Mouse (Mus musculus) lung, postnatal 0 days (tissue): Measurements from ENCODE around the gene Crhbp.

Source experiments
- CTCF ChIP-seq: IDR thresholded peaks from 2 replicates; pipeline ENCODE4 v1.5.1; 2016; ENCODE audit warnings: antibody characterized with exemption, mild to moderate bottlenecking
- EP300 ChIP-seq: IDR thresholded peaks from 2 replicates; pipeline ENCODE4 v1.6.1; 2016; ENCODE audit warnings: antibody characterized with exemption, mild to moderate bottlenecking, control low read depth

- TF ChIP-seq EP300 (no peak), CTCF (no peak)
These were observed 26.0 kb downstream of the Crhbp start for GRCm38 (mm10) chr13:95418575-95419203.
